Mouse (Mus musculus): ENCODE results near the gene Enthd1. TPM values are rescaled to one million over a fixed set of nuclear protein-coding genes. Genes with fewer than 3 reads are reported as not detected.
"Not testable (repeated sequence)": the region's sequence is repeated elsewhere in the genome, so short reads cannot be mapped to it uniquely, and the experiment has no call there.

The Enthd1 gene
- total and polyA plus RNA-seq, 3 experiments, result 0.16 TPM; not detected in 2

GRCm38 (mm10) chr15:80590641-80591040, 25.7 kb upstream of the Enthd1 start:
- Histone ChIP-seq H3K9me3 (replicated peaks) (no peaks in the 10 kb centered on the region), H3K4me1 (ENCODE audit: insufficient read depth, low read depth, low read length) (no peaks in the 10 kb centered on the region), H3K36me3 (replicated peaks) (no peaks in the 10 kb centered on the region), H3K4me3 (ENCODE audit: low read depth, low read length) (no peak overlapping the region), H3K27me3 (ENCODE audit: insufficient read depth, low read length) (peaks cover 36% of the 10 kb centered on the region)
- ATAC-seq (ENCODE audit: extremely low read depth, insufficient number of reproducible peaks, low FRiP score, poor library complexity, severe bottlenecking) (no peak), DNase-seq (ENCODE audit: low spot score) (no peak)
- TF ChIP-seq CTCF (IDR thresholded peaks at IDR 0.05; ENCODE audit: low read depth, low read length) (no peak), TAL1 (conservative IDR thresholded peaks at IDR 0.05; ENCODE audit: low read depth, low read length) (no peak), GATA2 (IDR thresholded peaks at IDR 0.05; ENCODE audit: borderline replicate concordance, low read depth, low read length) (no peak), GATA1 (IDR thresholded peaks at IDR 0.05; ENCODE audit: borderline replicate concordance, low read length) (no peak), POLR2AphosphoS5 (IDR thresholded peaks at IDR 0.05; ENCODE audit: insufficient replicate concordance, low read depth, low read length) (no peak)

- Histone ChIP-seq H3K9me3 (replicated peaks) (no peaks in the 10 kb centered on the region), H3K27me3 (ENCODE audit: insufficient read depth, low read length) (peaks cover 53% of the 10 kb centered on the region), H3K4me1 (ENCODE audit: insufficient read depth, low read depth, low read length) (peaks cover 8% of the 10 kb centered on the region), H3K4me3 (ENCODE audit: low read depth, low read length) (no peak overlapping the region), H3K36me3 (replicated peaks) (no peaks in the 10 kb centered on the region)
- no peak for ATAC-seq (ENCODE audit: extremely low read depth, insufficient number of reproducible peaks, low FRiP score, poor library complexity, severe bottlenecking)
- no peak for TF ChIP-seq GATA2 (IDR thresholded peaks at IDR 0.05; ENCODE audit: borderline replicate concordance, low read depth, low read length)
- no peak for TF ChIP-seq POLR2AphosphoS5 (IDR thresholded peaks at IDR 0.05; ENCODE audit: insufficient replicate concordance, low read depth, low read length)
- TF ChIP-seq CTCF (IDR thresholded peaks at IDR 0.05; ENCODE audit: low read depth, low read length), result no peak
- no peak for TF ChIP-seq GATA1 (IDR thresholded peaks at IDR 0.05; ENCODE audit: borderline replicate concordance, low read length)
- TF ChIP-seq TAL1 (conservative IDR thresholded peaks at IDR 0.05; ENCODE audit: low read depth, low read length), result no peak
- no peak for DNase-seq (ENCODE audit: low spot score)
Observed at GRCm38 (mm10) chr15:80586296-80586695, 21.3 kb upstream of the Enthd1 start.

- peak; percentile 40; the same call in 1 of the 2 replicates for ATAC-seq (ENCODE audit: extremely low read depth, insufficient number of reproducible peaks, low FRiP score, poor library complexity, severe bottlenecking)
- H3K4me3 ChIP-seq (ENCODE audit: low read depth, low read length), result no peak overlapping the region
- H3K36me3 ChIP-seq (replicated peaks), result no peaks in the 10 kb centered on the region
- H3K4me1 ChIP-seq (ENCODE audit: insufficient read depth, low read depth, low read length), result peaks cover 8% of the 10 kb centered on the region
- H3K9me3 ChIP-seq (replicated peaks), result no peaks in the 10 kb centered on the region
- DNase-seq (ENCODE audit: low spot score), result peak; percentile 6
- TF ChIP-seq POLR2AphosphoS5 (IDR thresholded peaks at IDR 0.05; ENCODE audit: insufficient replicate concordance, low read depth, low read length) (no peak), GATA2 (IDR thresholded peaks at IDR 0.05; ENCODE audit: borderline replicate concordance, low read depth, low read length) (no peak), TAL1 (conservative IDR thresholded peaks at IDR 0.05; ENCODE audit: low read depth, low read length) (no peak), CTCF (IDR thresholded peaks at IDR 0.05; ENCODE audit: low read depth, low read length) (no peak), GATA1 (IDR thresholded peaks at IDR 0.05; ENCODE audit: borderline replicate concordance, low read length) (no peak)
- H3K27me3 ChIP-seq (ENCODE audit: insufficient read depth, low read length), result peaks cover 40% of the 10 kb centered on the region
Observed at GRCm38 (mm10) chr15:80582581-80583495, 17.9 kb upstream of the Enthd1 start.

- not testable (repeated sequence) for H3K36me3 ChIP-seq (replicated peaks); H3K9me3 ChIP-seq (replicated peaks); DNase-seq (ENCODE audit: low spot score); H3K4me1 ChIP-seq (ENCODE audit: insufficient read depth, low read depth, low read length); ATAC-seq (ENCODE audit: extremely low read depth, insufficient number of reproducible peaks, low FRiP score, poor library complexity, severe bottlenecking); H3K4me3 ChIP-seq (ENCODE audit: low read depth, low read length)
- peaks cover 36% of the 10 kb centered on the region for H3K27me3 ChIP-seq (ENCODE audit: insufficient read depth, low read length)
Observed at GRCm38 (mm10) chr15:80580585-80580984, 15.6 kb upstream of the Enthd1 start.

GRCm38 (mm10) chr15:80579121-80579520, 14.2 kb upstream of the Enthd1 start:
- DNase-seq (ENCODE audit: low spot score), result no peak
- TF ChIP-seq GATA1 (IDR thresholded peaks at IDR 0.05; ENCODE audit: borderline replicate concordance, low read length), result no peak
- TF ChIP-seq TAL1 (conservative IDR thresholded peaks at IDR 0.05; ENCODE audit: low read depth, low read length), result no peak
- TF ChIP-seq POLR2AphosphoS5 (IDR thresholded peaks at IDR 0.05; ENCODE audit: insufficient replicate concordance, low read depth, low read length), result no peak
- no peak for TF ChIP-seq CTCF (IDR thresholded peaks at IDR 0.05; ENCODE audit: low read depth, low read length)
- no peak for TF ChIP-seq GATA2 (IDR thresholded peaks at IDR 0.05; ENCODE audit: borderline replicate concordance, low read depth, low read length)
- peaks cover 28% of the 10 kb centered on the region for H3K27me3 ChIP-seq (ENCODE audit: insufficient read depth, low read length)
- H3K36me3 ChIP-seq (replicated peaks), result no peaks in the 10 kb centered on the region
- no peaks in the 10 kb centered on the region for H3K9me3 ChIP-seq (replicated peaks)
- H3K4me1 ChIP-seq (ENCODE audit: insufficient read depth, low read depth, low read length), result peaks cover 8% of the 10 kb centered on the region
- H3K4me3 ChIP-seq (ENCODE audit: low read depth, low read length), result no peak overlapping the region
- ATAC-seq (ENCODE audit: extremely low read depth, insufficient number of reproducible peaks, low FRiP score, poor library complexity, severe bottlenecking), result no peak

- ATAC-seq (ENCODE audit: extremely low read depth, insufficient number of reproducible peaks, low FRiP score, poor library complexity, severe bottlenecking), result no peak
- TF ChIP-seq GATA2 (IDR thresholded peaks at IDR 0.05; ENCODE audit: borderline replicate concordance, low read depth, low read length) (no peak), CTCF (IDR thresholded peaks at IDR 0.05; ENCODE audit: low read depth, low read length) (no peak), POLR2AphosphoS5 (IDR thresholded peaks at IDR 0.05; ENCODE audit: insufficient replicate concordance, low read depth, low read length) (no peak), GATA1 (IDR thresholded peaks at IDR 0.05; ENCODE audit: borderline replicate concordance, low read length) (no peak)
- Histone ChIP-seq H3K27me3 (ENCODE audit: insufficient read depth, low read length) (peaks cover 18% of the 10 kb centered on the region), H3K9me3 (replicated peaks) (no peaks in the 10 kb centered on the region), H3K4me1 (ENCODE audit: insufficient read depth, low read depth, low read length) (no peaks in the 10 kb centered on the region), H3K36me3 (replicated peaks) (no peaks in the 10 kb centered on the region), H3K4me3 (ENCODE audit: low read depth, low read length) (no peak overlapping the region)
- DNase-seq (ENCODE audit: low spot score), result no peak
Observed at GRCm38 (mm10) chr15:80577166-80577960, 12.4 kb upstream of the Enthd1 start.
